Mouse (Mus musculus): ENCODE measurements around the gene Chat.
A peak's percentile ranks its signal among the peaks of the same experiment; 100 is the strongest.

DNA sequence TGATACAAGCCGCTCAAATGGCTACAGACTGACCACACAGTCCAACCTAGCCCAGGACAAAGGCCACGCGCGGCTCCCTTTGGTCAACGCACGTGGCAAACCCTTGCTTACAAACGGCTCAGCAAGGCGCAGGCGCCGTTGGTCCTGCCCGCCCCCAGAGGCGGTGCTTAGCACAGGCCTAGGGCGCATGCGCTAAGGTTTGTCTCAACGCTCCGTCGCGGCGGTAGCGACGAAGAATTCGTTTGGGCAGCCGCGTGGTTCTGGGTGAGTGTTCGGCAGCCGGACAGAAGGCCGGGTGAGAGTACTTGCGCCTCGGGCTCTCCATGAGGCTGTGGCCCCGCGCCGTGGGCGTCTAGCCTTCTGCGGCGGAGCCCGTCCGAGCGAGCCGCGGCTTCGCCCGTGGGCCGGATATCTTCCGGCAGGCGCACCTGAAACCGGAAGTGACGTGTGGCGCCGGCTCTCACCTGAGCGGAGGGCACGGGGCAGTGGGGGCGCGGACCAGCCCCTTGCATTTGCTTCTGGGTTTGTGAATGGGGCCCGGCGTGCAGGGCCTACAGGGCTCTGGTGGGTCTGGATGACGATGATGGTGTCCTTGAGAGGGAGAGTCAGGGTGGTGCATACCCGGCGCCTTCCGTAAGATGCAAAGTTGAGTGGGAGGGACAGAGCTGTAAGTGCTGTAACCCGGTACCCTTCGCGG, 47.7 kb upstream of the Chat start, which contains the start of gene Ercc6:
- peak; percentile 94 for TF ChIP-seq POLR2A (IDR thresholded peaks at IDR 0.05; ENCODE audit: extremely low read depth, insufficient read depth, low read length)
- TF ChIP-seq CTCF (IDR thresholded peaks at IDR 0.05; ENCODE audit: extremely low read depth, insufficient read depth, low read length) = no peak

Data from cortical plate, adult 2 months (tissue).